Mouse (Mus musculus) liver, embryonic 16.5 days (tissue): ENCODE measurements around the gene Ptpn18. TPM values are rescaled to one million over a fixed set of nuclear protein-coding genes. Genes with fewer than 3 reads are reported as not detected.

Experiments used
- ATAC-seq: fragments of 200-750 bp; cut with Nextera tagmentation; 2 replicates; pipeline ENCODE4 v1.8.0; 2017; ENCODE audit warnings: low read depth, mild to moderate bottlenecking, moderate number of reproducible peaks, moderate library complexity
- H3K27ac ChIP-seq: fragments of 300-500 bp; sonication (generic); 2 replicates; pipeline ENCODE4 v1.5.1; 2014; ENCODE audit warnings: mild to moderate bottlenecking, low read length
- H3K27me3 ChIP-seq: fragments of 300-500 bp; sonication (generic); 2 replicates; pipeline ENCODE4 v1.6.1; 2014; ENCODE audit warnings: low read depth, low read length, mixed read lengths; ENCODE audit not compliant: control insufficient read depth, insufficient read depth
- H3K36me3 ChIP-seq: fragments of 300-500 bp; sonication (generic); 2 replicates; pipeline ENCODE4 v1.6.1; 2014; ENCODE audit warnings: mild to moderate bottlenecking; ENCODE audit not compliant: control insufficient read depth, insufficient read depth
- H3K4me1 ChIP-seq: fragments of 300-500 bp; sonication (generic); 2 replicates; pipeline ENCODE4 v1.6.1; 2014; ENCODE audit warnings: low read depth, low read length, mixed read lengths; ENCODE audit not compliant: control insufficient read depth
- H3K4me2 ChIP-seq: fragments of 300-500 bp; sonication (generic); 2 replicates; pipeline ENCODE4 v1.6.1; 2014; ENCODE audit warnings: low read depth, low read length, mixed read lengths
- H3K4me3 ChIP-seq: fragments of 300-500 bp; sonication (generic); 2 replicates; pipeline ENCODE4 v1.5.1; 2014; ENCODE audit warnings: low read depth, mild to moderate bottlenecking, low read length
- H3K9ac ChIP-seq: fragments of 300-500 bp; sonication (generic); 2 replicates; pipeline ENCODE4 v1.6.1; 2014; ENCODE audit warnings: low read depth, low read length
- H3K9me3 ChIP-seq: fragments of 300-500 bp; sonication (generic); replicated peaks from 2 replicates; pipeline ENCODE4 v1.6.1; 2016; ENCODE audit warnings: low read length; ENCODE audit not compliant: control insufficient read depth
- WGBS: fragments of 180-500 bp; shearing (Covaris S2); extraction: QIAGEN DNeasy Blood & Tissue Kit; methylation state at CpG from one replicate; pipeline ENCODE4 v1.1.7; 2014; ENCODE audit not compliant: insufficient replicate concordance; 5-methylcytosine and 5-hydroxymethylcytosine counted together
- polyA plus RNA-seq: library from polyadenylated mRNA; unstranded; fragments of >200 nt; fragmentation: Nextera tagmentation; extraction: Ambion mirVana; gene quantifications from 2 replicates; pipeline ENCODE4 v1.2.1, GENCODE M21; 2015

Ptpn18 gene
- polyA plus RNA-seq, result 16.7 and 19.2 TPM in 2 replicates

DNA sequence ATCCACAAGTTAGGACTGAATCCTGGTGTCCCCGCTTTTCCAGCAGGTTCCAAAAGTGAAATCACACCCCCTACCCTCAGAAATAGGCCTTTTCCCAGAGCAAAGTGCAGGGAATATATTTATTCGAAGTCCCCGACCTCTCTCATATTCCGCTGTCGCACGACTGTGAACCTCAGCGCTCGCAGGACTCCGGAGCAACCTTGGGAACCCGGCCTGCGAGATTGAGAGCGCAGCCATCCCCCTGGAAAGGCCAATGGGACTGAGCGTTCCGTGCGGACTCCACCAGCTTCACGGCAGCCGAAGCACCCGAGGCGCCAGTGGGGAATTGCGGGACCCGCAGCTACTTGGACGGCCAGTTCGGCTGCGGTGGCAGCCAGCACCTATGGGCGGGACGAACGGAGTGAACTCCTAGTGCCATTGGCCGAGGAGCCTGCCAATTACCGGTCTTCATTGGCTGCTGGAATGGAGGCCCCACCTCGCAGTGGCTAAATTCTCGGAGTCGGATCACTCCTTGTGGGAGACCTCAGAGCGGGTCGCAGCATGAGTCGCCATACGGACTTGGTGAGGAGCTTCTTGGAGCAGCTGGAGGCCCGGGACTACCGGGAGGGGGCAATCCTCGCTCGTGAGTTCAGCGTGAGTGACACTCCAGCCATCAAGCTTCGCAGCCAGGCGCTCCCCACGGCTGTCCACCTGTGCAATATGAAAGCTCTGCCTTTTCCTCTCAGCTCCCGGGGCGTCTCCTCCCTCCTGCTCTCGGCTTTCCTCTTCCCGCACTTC, at the start of gene Ptpn18:
Gene Ptpn18, plus strand, starts transcription at position 479 of the 777 bp plus-strand sequence.
- peak within 1 kb of the TSS; percentile 78 for H3K4me2 ChIP-seq
- H3K9ac ChIP-seq, result peak within 1 kb of the TSS; percentile 55
- H3K4me1 ChIP-seq, result peaks cover 11% of the 10 kb centered on the region
- peaks cover 11% of the 10 kb centered on the region for H3K27me3 ChIP-seq
- peak; percentile 87 for ATAC-seq
- no peaks in the 10 kb centered on the region for H3K36me3 ChIP-seq
- peak within 1 kb of the TSS; percentile 69 for H3K4me3 ChIP-seq
- under 1% methylated on average over 48 of the region's 48 CpGs for WGBS
- no peaks in the 10 kb centered on the region for H3K9me3 ChIP-seq
- peak within 1 kb of the TSS; percentile 34; the same call in 1 of the 2 replicates for H3K27ac ChIP-seq

GRCm38 (mm10) chr1:34428466-34428865, 31.1 kb upstream of the Ptpn18 start:
- 64% methylated on average over 2 of the region's 2 CpGs for WGBS
- no peak overlapping the region for H3K4me3 ChIP-seq
- no peaks in the 10 kb centered on the region for H3K27me3 ChIP-seq
- H3K27ac ChIP-seq, result no peak overlapping the region
- H3K9ac ChIP-seq, result no peak overlapping the region
- ATAC-seq, result no peak
- H3K36me3 ChIP-seq, result peaks cover 8% of the 10 kb centered on the region; the same call in 1 of the 2 replicates
- no peak overlapping the region for H3K4me2 ChIP-seq
- H3K4me1 ChIP-seq, result no peaks in the 10 kb centered on the region; the same call in 1 of the 2 replicates
- peaks cover 9% of the 10 kb centered on the region for H3K9me3 ChIP-seq

GRCm38 (mm10) chr1:34429281-34429680, 30.3 kb upstream of the Ptpn18 start:
- Histone ChIP-seq H3K27ac (no peak overlapping the region), H3K36me3 (peaks cover 8% of the 10 kb centered on the region; the same call in 1 of the 2 replicates), H3K4me2 (no peak overlapping the region), H3K4me1 (peaks cover 5% of the 10 kb centered on the region), H3K9me3 (peaks cover 9% of the 10 kb centered on the region), H3K4me3 (no peak overlapping the region), H3K27me3 (no peaks in the 10 kb centered on the region), H3K9ac (no peak overlapping the region)
- ATAC-seq, result no peak
- WGBS, result 73% methylated on average over 4 of the region's 4 CpGs

- peaks cover 8% of the 10 kb centered on the region; the same call in 1 of the 2 replicates for H3K36me3 ChIP-seq
- H3K4me3 ChIP-seq, result no peak overlapping the region
- H3K27me3 ChIP-seq, result no peaks in the 10 kb centered on the region
- H3K4me1 ChIP-seq, result peaks cover 13% of the 10 kb centered on the region
- 72% methylated on average over 3 of the region's 3 CpGs for WGBS
- H3K9ac ChIP-seq, result no peak overlapping the region
- peaks cover 9% of the 10 kb centered on the region for H3K9me3 ChIP-seq
- no peak overlapping the region for H3K4me2 ChIP-seq
- H3K27ac ChIP-seq, result no peak overlapping the region
- ATAC-seq, result no peak
Observed at GRCm38 (mm10) chr1:34430981-34431380, 28.6 kb upstream of the Ptpn18 start.

- ATAC-seq, result no peak
- no peak overlapping the region for H3K4me3 ChIP-seq
- no peaks in the 10 kb centered on the region for H3K27me3 ChIP-seq
- no peak overlapping the region for H3K4me2 ChIP-seq
- H3K9me3 ChIP-seq, result peaks cover 9% of the 10 kb centered on the region
- H3K36me3 ChIP-seq, result peaks cover 8% of the 10 kb centered on the region; the same call in 1 of the 2 replicates
- WGBS, result 86% methylated on average over 9 of the region's 9 CpGs
- no peak overlapping the region for H3K9ac ChIP-seq
- H3K4me1 ChIP-seq, result peaks cover 13% of the 10 kb centered on the region
- H3K27ac ChIP-seq, result no peak overlapping the region
Observed at GRCm38 (mm10) chr1:34431431-34431830, 28.1 kb upstream of the Ptpn18 start.

- ATAC-seq, result no peak
- H3K4me2 ChIP-seq, result peak overlapping the region; percentile 85
- no peak overlapping the region for H3K9ac ChIP-seq
- H3K36me3 ChIP-seq, result peaks cover 8% of the 10 kb centered on the region; the same call in 1 of the 2 replicates
- peak overlapping the region; percentile 79 for H3K4me3 ChIP-seq
- no peaks in the 10 kb centered on the region for H3K27me3 ChIP-seq
- H3K4me1 ChIP-seq, result peaks cover 13% of the 10 kb centered on the region
- peaks cover 9% of the 10 kb centered on the region for H3K9me3 ChIP-seq
- 63% methylated on average over 13 of the region's 13 CpGs for WGBS
- H3K27ac ChIP-seq, result no peak overlapping the region
Observed at GRCm38 (mm10) chr1:34432411-34432775, 27.2 kb upstream of the Ptpn18 start.

GRCm38 (mm10) chr1:34432776-34433481, 26.6 kb upstream of the Ptpn18 start:
- H3K27ac ChIP-seq, result no peak overlapping the region
- peak overlapping the region; percentile 85 for H3K4me2 ChIP-seq
- peak overlapping the region; percentile 35 for H3K9ac ChIP-seq
- H3K4me1 ChIP-seq, result peaks cover 13% of the 10 kb centered on the region
- peaks cover 9% of the 10 kb centered on the region for H3K9me3 ChIP-seq
- ATAC-seq, result peak; percentile 20; the same call in 1 of the 2 replicates
- H3K27me3 ChIP-seq, result no peaks in the 10 kb centered on the region
- peaks cover 8% of the 10 kb centered on the region; the same call in 1 of the 2 replicates for H3K36me3 ChIP-seq
- 19% methylated on average over 35 of the region's 35 CpGs for WGBS
- peak overlapping the region; percentile 79 for H3K4me3 ChIP-seq

- no peaks in the 10 kb centered on the region for H3K27me3 ChIP-seq
- WGBS, result 13% methylated on average over 19 of the region's 19 CpGs
- H3K4me2 ChIP-seq, result peak overlapping the region; percentile 85
- H3K4me3 ChIP-seq, result peak overlapping the region; percentile 79
- H3K27ac ChIP-seq, result peak overlapping the region; percentile 3; the same call in 1 of the 2 replicates
- H3K4me1 ChIP-seq, result peaks cover 20% of the 10 kb centered on the region
- no peak for ATAC-seq
- peaks cover 9% of the 10 kb centered on the region for H3K9me3 ChIP-seq
- peaks cover 8% of the 10 kb centered on the region; the same call in 1 of the 2 replicates for H3K36me3 ChIP-seq
- H3K9ac ChIP-seq, result peak overlapping the region; percentile 44
Observed at GRCm38 (mm10) chr1:34433891-34434521, 25.6 kb upstream of the Ptpn18 start.
